Mouse (Mus musculus): ENCODE measurements around the gene Trpm5. TPM values are rescaled to one million over a fixed set of nuclear protein-coding genes. Genes with fewer than 3 reads are reported as not detected.
A peak's percentile ranks its signal among the peaks of the same experiment; 100 is the strongest.

The Trpm5 gene
- polyA plus RNA-seq, 1 experiment from 2014 or later = 1.8 TPM

DNA sequence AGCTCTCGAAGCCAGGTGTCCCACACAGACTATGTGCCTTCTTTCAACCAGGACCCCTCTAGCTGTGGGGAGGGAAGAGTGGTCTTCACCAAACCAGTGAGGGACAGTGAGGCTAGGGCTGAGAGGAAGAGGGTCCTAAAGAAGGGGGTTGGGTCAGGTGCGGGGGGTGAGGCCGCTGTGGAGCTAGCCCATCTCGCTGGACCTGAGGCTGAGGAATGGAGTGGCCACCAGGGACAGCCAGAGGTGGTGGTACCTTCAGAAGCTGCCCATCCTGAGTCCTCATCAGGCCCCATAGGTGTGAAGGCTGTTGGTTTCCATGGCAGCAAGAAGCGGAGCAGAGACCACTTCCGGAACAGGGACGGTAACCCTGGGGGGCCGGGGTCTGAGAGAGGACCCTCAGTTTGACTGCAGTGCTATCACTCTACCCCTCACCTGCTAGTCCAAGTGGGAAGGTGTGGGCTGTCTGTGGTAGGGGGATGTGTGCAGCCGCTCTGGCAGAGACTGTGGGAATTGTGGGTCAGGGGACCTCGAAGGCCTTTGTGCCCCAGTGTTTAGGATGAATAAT lies 23.9 kb downstream of the Trpm5 start:
- no peak for ATAC-seq (ENCODE audit: low FRiP score)

DNA sequence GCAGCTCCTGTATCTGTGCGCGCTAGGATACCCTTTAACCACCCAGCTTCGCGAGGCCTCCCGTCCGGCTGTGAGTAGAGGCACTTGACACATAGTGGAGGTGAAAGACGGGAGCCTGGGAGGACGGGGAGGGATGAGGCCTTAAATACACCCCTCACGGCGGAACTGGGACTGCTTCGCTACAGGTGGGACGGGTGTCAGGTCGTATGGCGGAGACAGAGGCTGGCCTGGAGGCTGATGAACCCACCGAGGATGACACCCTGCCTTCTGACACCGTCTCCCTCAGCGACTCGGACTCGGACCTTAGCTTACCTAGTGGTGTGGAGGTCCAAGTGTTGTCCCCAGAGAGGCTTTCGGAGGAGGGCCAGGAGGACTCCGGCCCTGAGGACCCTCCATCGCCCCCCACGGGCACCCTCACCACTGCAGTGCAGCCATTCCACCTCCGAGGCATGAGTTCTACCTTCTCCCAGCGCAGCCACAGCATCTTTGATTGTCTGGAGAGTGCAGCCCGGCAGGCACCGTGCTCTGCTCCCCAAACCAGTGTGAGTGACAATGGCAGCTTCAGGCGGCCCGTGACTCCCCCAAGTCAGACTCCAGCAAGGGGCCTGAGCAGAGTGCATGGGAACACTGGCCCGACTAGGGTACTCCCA lies 24.6 kb downstream of the Trpm5 start:
- 14% methylated on average over 30 of the region's 30 CpGs for WGBS
- peaks cover 39% of the 10 kb centered on the region for H3K4me1 ChIP-seq
- no peak; the same call in 1 of the 2 replicates for ATAC-seq (ENCODE audit: low FRiP score)

More for the DNA sequence above, 23.9 kb downstream of the Trpm5 start:
- 90% methylated on average over 10 of the region's 10 CpGs for WGBS
- Histone ChIP-seq H3K4me2 (peak overlapping the region; percentile 100), H3K27ac (replicated peaks) (no peak overlapping the region), H3K9ac (replicated peaks) (peak overlapping the region; percentile 86), H3K9me3 (replicated peaks) (no peaks in the 10 kb centered on the region), H3K27me3 (replicated peaks) (no peaks in the 10 kb centered on the region), H3K4me3 (replicated peaks) (peak overlapping the region; percentile 83), H3K4me1 (peaks cover 39% of the 10 kb centered on the region), H3K36me3 (peaks cover 22% of the 10 kb centered on the region)

DNA sequence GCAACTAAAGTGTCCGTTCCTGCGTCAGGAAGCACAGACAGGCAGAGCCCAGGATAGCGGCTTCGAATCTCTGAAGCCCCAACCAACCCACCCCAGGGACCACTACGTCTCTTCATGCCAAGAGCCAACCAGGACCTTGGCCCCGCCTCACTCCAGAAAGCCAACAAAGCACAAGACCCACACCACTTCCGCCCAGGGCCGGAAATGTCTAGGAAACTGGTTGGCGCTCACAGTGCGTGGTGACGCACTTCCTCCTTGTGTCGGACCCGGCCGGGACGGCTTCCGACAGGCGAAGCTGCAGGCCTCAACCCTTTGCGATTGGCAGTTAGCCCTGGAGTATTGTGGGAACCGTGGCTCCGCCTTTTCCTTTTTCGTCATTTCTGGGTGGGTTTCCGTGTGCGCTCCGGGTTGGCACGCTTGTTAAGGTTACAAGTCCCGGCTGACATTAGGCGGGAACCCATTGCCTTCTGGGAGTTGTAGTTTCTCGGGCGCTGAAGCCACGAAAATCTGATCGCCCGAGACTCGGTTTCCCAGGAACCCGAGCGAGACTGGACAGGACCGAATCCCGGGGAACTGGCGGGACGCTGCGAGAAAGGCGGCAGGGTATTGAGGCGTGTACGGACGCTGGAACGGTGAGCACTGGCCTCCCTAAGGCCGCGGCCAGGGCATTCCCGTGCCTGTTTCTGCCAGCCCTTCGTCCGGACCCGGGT lies 25.4 kb downstream of the Trpm5 start, which contains the start of gene Tssc4:
Gene Tssc4, plus strand, starts transcription at position 368 of the 710 bp plus-strand sequence.
- H3K27me3 ChIP-seq (replicated peaks) = no peaks in the 10 kb centered on the region
- peak; percentile 95 for ATAC-seq (ENCODE audit: low FRiP score)
- peak within 1 kb of the TSS; percentile 93 for H3K27ac ChIP-seq (replicated peaks)
- peaks cover 38% of the 10 kb centered on the region for H3K36me3 ChIP-seq
- H3K9ac ChIP-seq (replicated peaks) = peak within 1 kb of the TSS; percentile 86
- peak within 1 kb of the TSS; percentile 83 for H3K4me3 ChIP-seq (replicated peaks)
- under 1% methylated on average over 51 of the region's 51 CpGs for WGBS
- H3K9me3 ChIP-seq (replicated peaks) = no peaks in the 10 kb centered on the region
- H3K4me2 ChIP-seq = peak within 1 kb of the TSS; percentile 100
- H3K4me1 ChIP-seq = peaks cover 43% of the 10 kb centered on the region

More for the DNA sequence above, 24.6 kb downstream of the Trpm5 start:
- Histone ChIP-seq H3K27ac (replicated peaks) (peak overlapping the region; percentile 90), H3K4me3 (replicated peaks) (peak overlapping the region; percentile 83), H3K9ac (replicated peaks) (peak overlapping the region; percentile 86), H3K4me2 (peak overlapping the region; percentile 100), H3K27me3 (replicated peaks) (no peaks in the 10 kb centered on the region), H3K36me3 (peaks cover 29% of the 10 kb centered on the region), H3K9me3 (replicated peaks) (no peaks in the 10 kb centered on the region)

DNA sequence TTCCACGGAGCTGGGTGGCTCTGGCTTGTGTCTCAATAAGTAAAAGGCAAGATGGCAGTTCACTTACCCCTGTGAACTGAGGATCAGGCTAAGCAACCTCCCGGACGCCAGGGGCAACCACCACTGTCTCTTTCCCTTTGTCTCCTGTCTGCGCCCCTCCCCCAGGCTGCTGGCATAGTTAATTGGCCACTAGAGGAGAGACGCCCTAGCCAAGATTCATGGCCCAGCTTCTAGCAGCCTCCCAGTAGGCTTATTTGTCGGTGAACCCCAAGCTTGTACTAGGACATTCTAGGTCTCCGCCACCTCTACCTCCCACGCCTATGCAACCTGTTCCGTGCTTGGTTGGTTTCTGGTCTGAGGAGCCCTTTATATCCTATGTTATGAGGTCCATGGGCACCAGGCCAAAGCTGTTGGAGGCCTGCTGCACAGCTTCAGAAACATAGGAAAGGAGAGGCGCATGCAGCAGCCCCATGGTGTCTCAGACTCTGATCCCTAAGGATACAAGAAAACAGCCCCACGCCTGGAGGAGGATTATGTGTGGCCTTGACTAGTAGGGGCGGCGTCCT lies 26.0 kb downstream of the Trpm5 start:
- ATAC-seq (ENCODE audit: low FRiP score) = peak; percentile 18
- Histone ChIP-seq H3K9me3 (replicated peaks) (no peaks in the 10 kb centered on the region), H3K36me3 (peaks cover 42% of the 10 kb centered on the region), H3K9ac (replicated peaks) (peak overlapping the region; percentile 52), H3K27me3 (replicated peaks) (no peaks in the 10 kb centered on the region), H3K4me1 (peaks cover 46% of the 10 kb centered on the region), H3K4me2 (peak overlapping the region; percentile 66), H3K27ac (replicated peaks) (peak overlapping the region; percentile 93), H3K4me3 (replicated peaks) (peak overlapping the region; percentile 83)
- WGBS = 24% methylated on average over 13 of the region's 13 CpGs

DNA sequence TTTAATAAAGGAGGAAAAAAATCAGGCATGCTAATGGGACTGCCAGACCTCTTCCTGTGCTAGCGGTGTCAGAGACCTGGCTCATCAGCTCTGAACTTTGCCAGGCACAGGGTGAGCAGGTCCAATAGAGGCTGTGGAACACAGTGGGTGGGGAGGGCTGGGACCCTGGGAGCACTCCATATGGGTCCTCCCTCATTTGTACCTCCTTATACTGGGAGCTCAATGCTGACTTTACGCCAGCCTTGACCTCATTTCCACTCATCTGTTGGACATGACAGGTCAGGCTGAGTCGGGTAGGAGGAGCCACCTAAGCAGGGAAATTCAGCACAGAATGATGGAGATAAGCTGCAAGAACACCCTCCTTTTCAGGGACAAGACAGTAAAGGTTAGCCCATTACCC lies 26.5 kb downstream of the Trpm5 start:
- no peak for ATAC-seq (ENCODE audit: low FRiP score)
- peaks cover 48% of the 10 kb centered on the region for H3K4me1 ChIP-seq
- H3K36me3 ChIP-seq = peaks cover 47% of the 10 kb centered on the region
- WGBS = 52% methylated on average over 3 of the region's 3 CpGs
- peak overlapping the region; percentile 83 for H3K4me3 ChIP-seq (replicated peaks)
- H3K9ac ChIP-seq (replicated peaks) = peak overlapping the region; percentile 52; the same call in 1 of the 2 replicates
- no peaks in the 10 kb centered on the region for H3K27me3 ChIP-seq (replicated peaks)
- H3K9me3 ChIP-seq (replicated peaks) = no peaks in the 10 kb centered on the region
- peak overlapping the region; percentile 66 for H3K4me2 ChIP-seq
- peak overlapping the region; percentile 93 for H3K27ac ChIP-seq (replicated peaks)

DNA sequence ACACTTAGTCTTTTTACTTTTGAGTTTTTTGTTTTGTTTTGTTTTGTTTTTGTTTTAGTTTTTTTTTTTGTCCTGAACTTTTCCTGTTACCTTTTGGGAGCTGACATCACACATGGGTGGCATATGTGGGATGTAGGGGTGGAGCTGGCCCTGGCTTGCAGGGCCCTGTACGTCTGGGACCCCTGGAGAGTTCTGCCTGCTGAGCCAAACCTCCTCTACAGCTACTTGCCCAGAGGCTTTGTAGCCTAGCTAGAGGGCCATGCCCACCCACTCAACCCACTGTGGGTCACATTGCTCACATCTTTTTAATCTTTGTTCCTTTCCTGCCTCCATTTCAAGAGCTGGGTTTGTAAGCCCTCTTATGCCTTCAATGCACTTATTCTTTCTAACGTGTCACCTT lies 27.0 kb downstream of the Trpm5 start:
- WGBS = 53% methylated on average over 2 of the region's 2 CpGs
- peak overlapping the region; percentile 93 for H3K27ac ChIP-seq (replicated peaks)
- H3K9ac ChIP-seq (replicated peaks) = no peak overlapping the region
- H3K4me2 ChIP-seq = peak overlapping the region; percentile 66; the same call in 1 of the 2 replicates
- peaks cover 52% of the 10 kb centered on the region for H3K36me3 ChIP-seq
- H3K4me3 ChIP-seq (replicated peaks) = no peak overlapping the region
- no peak for ATAC-seq (ENCODE audit: low FRiP score)
- H3K9me3 ChIP-seq (replicated peaks) = no peaks in the 10 kb centered on the region
- H3K27me3 ChIP-seq (replicated peaks) = no peaks in the 10 kb centered on the region
- H3K4me1 ChIP-seq = peaks cover 48% of the 10 kb centered on the region

DNA sequence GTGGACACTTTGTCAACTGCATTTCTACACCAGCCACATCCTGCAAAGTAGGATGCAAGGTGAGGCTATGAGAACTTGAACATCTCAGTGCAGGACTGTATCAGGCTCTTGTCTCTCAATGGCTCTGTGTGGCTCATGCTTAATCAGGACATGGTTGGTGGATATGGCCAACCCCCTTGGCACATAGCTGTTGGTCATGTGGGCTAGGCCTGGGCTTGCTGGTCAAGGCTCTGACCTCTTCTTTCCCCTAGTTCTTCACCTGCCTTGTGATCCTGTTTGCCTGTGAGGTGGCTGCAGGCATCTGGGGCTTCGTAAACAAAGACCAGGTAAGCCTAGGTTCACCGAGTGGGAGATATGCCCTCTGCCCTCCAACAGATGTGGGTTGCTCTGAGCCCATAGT lies 28.8 kb downstream of the Trpm5 start:
- no peak overlapping the region for H3K27ac ChIP-seq (replicated peaks)
- no peak overlapping the region for H3K4me2 ChIP-seq
- WGBS = 100% methylated on average over 2 of the region's 2 CpGs
- peaks cover 44% of the 10 kb centered on the region for H3K4me1 ChIP-seq
- H3K36me3 ChIP-seq = peaks cover 58% of the 10 kb centered on the region
- ATAC-seq (ENCODE audit: low FRiP score) = no peak
- H3K27me3 ChIP-seq (replicated peaks) = no peaks in the 10 kb centered on the region
- H3K9me3 ChIP-seq (replicated peaks) = no peaks in the 10 kb centered on the region
- H3K9ac ChIP-seq (replicated peaks) = no peak overlapping the region
- H3K4me3 ChIP-seq (replicated peaks) = no peak overlapping the region

DNA sequence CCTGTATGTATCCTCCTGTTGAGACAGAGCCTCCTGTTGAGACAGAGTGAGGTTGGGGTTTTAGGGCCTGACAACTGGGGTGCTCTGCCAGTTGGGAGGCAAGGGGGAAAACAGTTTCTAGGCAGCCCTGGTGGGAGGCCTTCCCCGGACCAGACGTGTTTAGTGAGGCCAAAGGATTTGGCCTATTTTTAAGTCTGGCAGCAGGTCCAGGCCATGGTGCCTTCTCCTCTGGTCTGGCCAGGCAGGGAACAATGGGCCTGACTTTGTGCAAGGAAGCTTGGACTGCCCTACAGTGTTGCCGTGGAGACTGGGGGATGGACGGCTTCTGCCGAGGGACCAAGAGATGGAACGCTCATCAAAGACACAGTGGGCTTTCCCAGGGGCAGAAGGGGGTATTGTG lies 30.2 kb downstream of the Trpm5 start:
- H3K36me3 ChIP-seq = peaks cover 59% of the 10 kb centered on the region
- no peak for ATAC-seq (ENCODE audit: low FRiP score)
- 29% methylated on average over 6 of the region's 6 CpGs for WGBS
- no peak overlapping the region for H3K27ac ChIP-seq (replicated peaks)
- H3K4me1 ChIP-seq = peaks cover 45% of the 10 kb centered on the region
- H3K4me2 ChIP-seq = no peak overlapping the region
- no peaks in the 10 kb centered on the region for H3K27me3 ChIP-seq (replicated peaks)
- no peak overlapping the region for H3K9ac ChIP-seq (replicated peaks)
- no peaks in the 10 kb centered on the region for H3K9me3 ChIP-seq (replicated peaks)
- H3K4me3 ChIP-seq (replicated peaks) = no peak overlapping the region

DNA sequence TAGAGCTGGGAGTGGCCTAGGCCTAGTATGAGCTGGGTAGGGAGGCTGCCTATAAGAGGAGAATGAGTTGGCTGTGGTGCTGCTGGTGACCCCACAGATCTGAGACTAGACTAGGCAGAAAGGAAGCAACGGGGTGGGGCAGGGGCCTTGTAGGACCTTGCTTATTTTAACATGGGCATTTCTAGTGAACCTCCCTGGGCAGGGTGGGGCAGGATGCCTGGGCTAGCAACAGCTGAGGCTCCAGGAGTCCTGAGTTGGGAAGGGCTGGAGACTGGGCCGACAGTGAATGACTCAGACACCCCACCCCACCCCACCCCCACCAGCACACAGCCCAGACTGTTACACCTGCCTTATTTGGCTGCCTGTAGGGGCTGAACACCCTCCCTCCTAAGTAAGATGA lies 31.7 kb downstream of the Trpm5 start:
- Histone ChIP-seq H3K36me3 (peaks cover 58% of the 10 kb centered on the region), H3K27ac (replicated peaks) (no peak overlapping the region), H3K4me1 (peaks cover 49% of the 10 kb centered on the region), H3K9me3 (replicated peaks) (no peaks in the 10 kb centered on the region), H3K4me3 (replicated peaks) (no peak overlapping the region), H3K27me3 (replicated peaks) (no peaks in the 10 kb centered on the region), H3K9ac (replicated peaks) (no peak overlapping the region), H3K4me2 (no peak overlapping the region)
- no peak for ATAC-seq (ENCODE audit: low FRiP score)
- 79% methylated on average over 2 of the region's 2 CpGs for WGBS

DNA sequence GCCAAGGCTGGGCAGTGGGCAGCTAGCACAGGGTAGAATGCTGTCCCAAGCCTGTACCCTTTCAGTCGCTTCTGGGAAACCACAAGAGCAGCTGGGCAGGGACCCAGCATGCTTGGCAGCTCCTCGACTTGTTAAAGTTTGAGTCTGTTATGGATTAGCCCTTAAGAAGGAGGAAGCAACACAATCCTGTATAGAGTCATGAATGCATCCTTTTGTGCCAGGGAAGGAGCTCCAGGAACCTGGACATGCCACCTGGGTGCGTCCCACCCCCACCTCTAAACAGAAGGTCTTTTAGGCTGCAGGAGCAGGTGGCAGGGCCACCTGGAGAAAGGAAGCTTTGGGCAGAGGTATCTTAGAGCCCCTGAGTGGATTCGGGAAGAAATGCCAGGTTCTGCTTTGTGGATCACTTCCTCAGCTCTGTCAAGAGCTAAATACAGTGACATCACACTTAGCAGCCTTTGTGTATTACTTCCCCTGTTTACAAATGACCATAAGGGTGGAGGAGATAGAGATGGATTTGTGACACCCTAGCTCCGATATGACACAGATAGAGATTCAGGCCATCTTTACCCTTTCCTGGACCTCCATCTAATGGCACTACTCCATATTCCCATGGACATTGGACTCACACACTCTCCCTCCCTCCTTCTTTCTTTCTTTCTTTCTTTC lies 35.1 kb downstream of the Trpm5 start:
- Histone ChIP-seq H3K36me3 (peaks cover 25% of the 10 kb centered on the region), H3K27me3 (replicated peaks) (no peaks in the 10 kb centered on the region), H3K9ac (replicated peaks) (no peak overlapping the region), H3K9me3 (replicated peaks) (no peaks in the 10 kb centered on the region), H3K4me2 (peak overlapping the region; percentile 1; the same call in 1 of the 2 replicates), H3K4me3 (replicated peaks) (no peak overlapping the region), H3K4me1 (peaks cover 73% of the 10 kb centered on the region), H3K27ac (replicated peaks) (peak overlapping the region; percentile 54)
- 75% methylated on average over 5 of the region's 5 CpGs for WGBS
- ATAC-seq (ENCODE audit: low FRiP score) = no peak

DNA sequence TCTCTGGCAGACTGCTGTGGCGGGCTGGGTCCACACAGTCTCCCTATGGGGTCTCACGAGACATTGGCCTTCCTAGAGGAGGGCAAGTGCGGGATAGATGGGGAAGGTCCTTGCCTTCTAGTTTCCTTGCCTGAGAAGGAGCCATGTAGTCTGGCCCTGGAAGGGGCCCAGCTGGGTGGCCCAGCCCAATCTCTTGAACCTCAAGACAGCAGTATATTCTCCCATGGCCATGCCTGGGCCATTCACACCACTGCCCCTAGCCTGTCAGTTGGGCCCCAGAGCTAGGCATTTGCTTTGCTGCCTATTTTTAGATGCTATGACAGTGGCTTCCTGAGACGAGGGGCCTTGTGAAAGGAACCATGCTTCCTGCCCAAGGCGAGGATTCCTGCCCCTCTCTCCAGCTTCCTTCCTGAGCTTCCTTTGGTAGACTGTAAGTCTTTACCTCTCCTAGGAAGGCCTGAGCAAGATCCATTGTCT lies 36.2 kb downstream of the Trpm5 start:
- 79% methylated on average over 5 of the region's 5 CpGs for WGBS
- Histone ChIP-seq H3K27me3 (replicated peaks) (no peaks in the 10 kb centered on the region), H3K9ac (replicated peaks) (no peak overlapping the region), H3K4me1 (peaks cover 76% of the 10 kb centered on the region), H3K27ac (replicated peaks) (peak overlapping the region; percentile 54), H3K9me3 (replicated peaks) (no peaks in the 10 kb centered on the region), H3K4me2 (0 out of 2 replicates have a peak overlapping the region, but pooled peaks have one; percentile 3), H3K4me3 (replicated peaks) (no peak overlapping the region), H3K36me3 (peaks cover 15% of the 10 kb centered on the region)
- ATAC-seq (ENCODE audit: low FRiP score) = no peak
